Mouse (Mus musculus) lung, embryonic 14.5 days (tissue): ENCODE data around the gene Nxpe4. TPM values are rescaled to one million over a fixed set of nuclear protein-coding genes. Genes with fewer than 3 reads are reported as not detected.

ENCODE experiments used
- ATAC-seq: fragments of 200-750 bp; cut with Nextera tagmentation; 2 replicates; pipeline ENCODE4 v1.8.0; 2017; ENCODE audit warnings: mild to moderate bottlenecking, moderate TSS enrichment, moderate library complexity; ENCODE audit not compliant: insufficient read depth
- DNase-seq: peaks from one replicate; pipeline ENCODE4 v3.0.0-alpha.2; 2015
- H3K27ac ChIP-seq: fragments of 300-500 bp; sonication (generic); 2 replicates; pipeline ENCODE4 v1.5.1; 2014; ENCODE audit warnings: low read depth, mild to moderate bottlenecking, moderate library complexity
- H3K27me3 ChIP-seq: fragments of 300-500 bp; sonication (generic); 2 replicates; pipeline ENCODE4 v1.6.1; 2014; ENCODE audit warnings: low read length, control low read depth; ENCODE audit not compliant: insufficient read depth
- H3K36me3 ChIP-seq: fragments of 300-500 bp; sonication (generic); 2 replicates; pipeline ENCODE4 v1.6.1; 2014; ENCODE audit warnings: control low read depth; ENCODE audit not compliant: insufficient read depth
- H3K4me1 ChIP-seq: fragments of 300-500 bp; sonication (generic); 2 replicates; pipeline ENCODE4 v1.6.1; 2014; ENCODE audit warnings: antibody characterized with exemption, control low read depth; ENCODE audit not compliant: insufficient read depth
- H3K4me2 ChIP-seq: fragments of 300-500 bp; sonication (generic); 2 replicates; pipeline ENCODE4 v1.6.1; 2014; ENCODE audit warnings: mild to moderate bottlenecking
- H3K4me3 ChIP-seq: fragments of 300-500 bp; sonication (generic); 2 replicates; pipeline ENCODE4 v1.5.1; 2014; ENCODE audit warnings: low read depth, low read length
- H3K9ac ChIP-seq: fragments of 300-500 bp; sonication (generic); 2 replicates; pipeline ENCODE4 v1.6.1; 2014
- H3K9me3 ChIP-seq: fragments of 300-500 bp; sonication (generic); 2 replicates; pipeline ENCODE4 v1.6.1; 2016; ENCODE audit warnings: low read depth, low read length, control low read depth
- CTCF ChIP-seq: IDR thresholded peaks from 2 replicates; pipeline ENCODE4 v1.5.1; 2016; ENCODE audit warnings: antibody characterized with exemption, low read depth
- WGBS: fragments of 180-500 bp; shearing (Covaris S2); extraction: QIAGEN DNeasy Blood & Tissue Kit; methylation state at CpG from one replicate; pipeline ENCODE4 v1.1.7; 2014; 5-methylcytosine and 5-hydroxymethylcytosine counted together
- polyA plus RNA-seq: library from polyadenylated mRNA; unstranded; fragments of >200 nt; fragmentation: Nextera tagmentation; extraction: Ambion mirVana; gene quantifications from 2 replicates; pipeline ENCODE4 v1.2.1, GENCODE M21; 2014

The Nxpe4 gene
- polyA plus RNA-seq, 1 experiment from 2014 or later = 6.2 TPM

GRCm38 (mm10) chr9:48326338-48326737 lies 164.5 kb downstream of the Nxpe4 start:
- Histone ChIP-seq H3K4me3 (no peak overlapping the region), H3K36me3 (no peaks in the 10 kb centered on the region), H3K9ac (no peak overlapping the region), H3K9me3 (no peaks in the 10 kb centered on the region), H3K27ac (no peak overlapping the region), H3K4me1 (no peaks in the 10 kb centered on the region), H3K4me2 (no peak overlapping the region), H3K27me3 (no peaks in the 10 kb centered on the region)
- WGBS = 89% methylated on average over 9 of the region's 9 CpGs
- no peak for TF ChIP-seq CTCF
- DNase-seq (no peak), ATAC-seq (no peak)

- DNase-seq (no peak), ATAC-seq (no peak)
- TF ChIP-seq CTCF = no peak
- WGBS = 53% methylated on average over 7 of the region's 7 CpGs
- H3K36me3 ChIP-seq = no peaks in the 10 kb centered on the region
- H3K9ac ChIP-seq = no peak overlapping the region
- no peak overlapping the region for H3K4me3 ChIP-seq
- H3K27ac ChIP-seq = no peak overlapping the region
- H3K4me2 ChIP-seq = no peak overlapping the region
- H3K4me1 ChIP-seq = no peaks in the 10 kb centered on the region
- H3K27me3 ChIP-seq = no peaks in the 10 kb centered on the region
- no peaks in the 10 kb centered on the region for H3K9me3 ChIP-seq
Measured at GRCm38 (mm10) chr9:48329597-48329996, 167.8 kb downstream of the Nxpe4 start.

GRCm38 (mm10) chr9:48338783-48339455 lies 177.1 kb downstream of the Nxpe4 start:
- no peak overlapping the region for H3K4me2 ChIP-seq
- H3K9me3 ChIP-seq = no peaks in the 10 kb centered on the region
- no peaks in the 10 kb centered on the region for H3K27me3 ChIP-seq
- ATAC-seq (no peak), DNase-seq (no peak)
- 45% methylated on average over 4 of the region's 4 CpGs for WGBS
- no peaks in the 10 kb centered on the region for H3K36me3 ChIP-seq
- no peak overlapping the region for H3K27ac ChIP-seq
- peak overlapping the region; percentile 3; the same call in 1 of the 2 replicates for H3K9ac ChIP-seq
- peak overlapping the region; percentile 15; the same call in 1 of the 2 replicates for H3K4me3 ChIP-seq
- TF ChIP-seq CTCF = no peak
- H3K4me1 ChIP-seq = no peaks in the 10 kb centered on the region

- TF ChIP-seq CTCF = no peak
- H3K4me1 ChIP-seq = no peaks in the 10 kb centered on the region
- no peak overlapping the region; the same call in 1 of the 2 replicates for H3K27ac ChIP-seq
- H3K36me3 ChIP-seq = no peaks in the 10 kb centered on the region
- peak; percentile 41 for DNase-seq
- WGBS = 56% methylated on average over 5 of the region's 5 CpGs
- H3K9me3 ChIP-seq = no peaks in the 10 kb centered on the region
- no peak for ATAC-seq
- H3K4me2 ChIP-seq = no peak overlapping the region
- no peaks in the 10 kb centered on the region for H3K27me3 ChIP-seq
- peak overlapping the region; percentile 5; the same call in 1 of the 2 replicates for H3K9ac ChIP-seq
- peak overlapping the region; percentile 15; the same call in 1 of the 2 replicates for H3K4me3 ChIP-seq
Measured at GRCm38 (mm10) chr9:48339563-48339962, 177.7 kb downstream of the Nxpe4 start.

- no peak for DNase-seq
- H3K9me3 ChIP-seq = no peaks in the 10 kb centered on the region
- H3K4me1 ChIP-seq = no peaks in the 10 kb centered on the region
- H3K27me3 ChIP-seq = no peaks in the 10 kb centered on the region
- no peaks in the 10 kb centered on the region for H3K36me3 ChIP-seq
- WGBS = 67% methylated on average over 10 of the region's 10 CpGs
- H3K4me3 ChIP-seq = peak overlapping the region; percentile 2; the same call in 1 of the 2 replicates
- H3K27ac ChIP-seq = no peak overlapping the region; the same call in 1 of the 2 replicates
- ATAC-seq = no peak
- no peak overlapping the region; the same call in 1 of the 2 replicates for H3K9ac ChIP-seq
- no peak for TF ChIP-seq CTCF
- no peak overlapping the region for H3K4me2 ChIP-seq
Measured at GRCm38 (mm10) chr9:48340708-48341380, 179.0 kb downstream of the Nxpe4 start.

GRCm38 (mm10) chr9:48345456-48345855 lies 183.6 kb downstream of the Nxpe4 start:
- 48% methylated on average over 9 of the region's 9 CpGs for WGBS
- Histone ChIP-seq H3K9ac (no peak overlapping the region), H3K4me2 (no peak overlapping the region), H3K27ac (no peak overlapping the region), H3K27me3 (no peaks in the 10 kb centered on the region), H3K9me3 (no peaks in the 10 kb centered on the region), H3K36me3 (no peaks in the 10 kb centered on the region), H3K4me1 (no peaks in the 10 kb centered on the region), H3K4me3 (no peak overlapping the region)
- DNase-seq (no peak), ATAC-seq (no peak)
- TF ChIP-seq CTCF = no peak

- 84% methylated on average over 3 of the region's 3 CpGs for WGBS
- H3K4me2 ChIP-seq = no peak overlapping the region
- no peak for ATAC-seq
- H3K9ac ChIP-seq = no peak overlapping the region
- no peaks in the 10 kb centered on the region for H3K27me3 ChIP-seq
- no peaks in the 10 kb centered on the region for H3K36me3 ChIP-seq
- no peak overlapping the region for H3K27ac ChIP-seq
- no peak for TF ChIP-seq CTCF
- H3K4me1 ChIP-seq = no peaks in the 10 kb centered on the region
- H3K9me3 ChIP-seq = no peaks in the 10 kb centered on the region
- DNase-seq = no peak
- no peak overlapping the region for H3K4me3 ChIP-seq
Measured at GRCm38 (mm10) chr9:48345866-48346265, 184.0 kb downstream of the Nxpe4 start.
